Mouse (Mus musculus): ENCODE results near the gene Pgghg. TPM values are rescaled to one million over a fixed set of nuclear protein-coding genes. Genes with fewer than 3 reads are reported as not detected.

Gene Pgghg
- polyA plus RNA-seq, 1 experiment from 2014 or later = 15.8 TPM

DNA sequence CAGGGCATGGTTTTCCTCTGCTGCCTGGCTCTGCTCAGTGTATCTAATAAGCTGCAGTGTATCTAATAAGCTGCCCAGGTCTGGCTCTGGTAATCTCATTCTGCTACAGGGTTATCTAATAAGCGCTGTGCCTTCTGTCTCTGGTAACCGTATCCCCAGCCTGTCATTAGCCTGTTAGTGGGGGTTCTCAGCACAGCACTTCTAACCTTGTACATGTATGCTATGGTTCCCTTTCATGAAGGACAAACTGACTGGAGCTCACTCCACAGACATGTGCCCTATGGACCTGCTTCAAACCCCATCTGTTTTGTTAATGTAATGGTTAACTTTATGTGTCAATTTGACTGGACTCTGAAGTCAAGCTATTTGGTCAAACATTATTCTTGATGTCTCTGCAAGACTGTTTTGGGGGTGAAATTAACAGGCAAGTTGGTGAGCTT is 35.5 kb upstream of the Pgghg start:
- no peak overlapping the region for H3K27ac ChIP-seq (ENCODE audit: low read depth, low read length)
- DNase-seq (ENCODE audit: low spot score) = no peak
- H3K36me3 ChIP-seq (ENCODE audit: control insufficient read depth, insufficient read depth, low read length) = no peaks in the 10 kb centered on the region
- H3K27me3 ChIP-seq (ENCODE audit: control insufficient read depth, insufficient read depth, low read length) = no peaks in the 10 kb centered on the region
- no peak overlapping the region for H3K4me3 ChIP-seq (ENCODE audit: low read depth, low read length)
- no peak overlapping the region for H3K4me2 ChIP-seq (ENCODE audit: low read depth, low read length, severe bottlenecking)
- 91% methylated on average over 2 of the region's 2 CpGs for WGBS
- H3K4me1 ChIP-seq (replicated peaks; ENCODE audit: control insufficient read depth, insufficient read depth, low read length) = peaks cover 3% of the 10 kb centered on the region; the same call in 1 of the 2 replicates
- ATAC-seq (replicated peaks; ENCODE audit: low FRiP score) = no peak
- H3K9ac ChIP-seq (ENCODE audit: low read length) = no peak overlapping the region
- no peaks in the 10 kb centered on the region for H3K9me3 ChIP-seq (ENCODE audit: control insufficient read depth, low read length)

- no peak overlapping the region for H3K4me3 ChIP-seq (ENCODE audit: low read depth, low read length)
- DNase-seq (ENCODE audit: low spot score) = no peak
- H3K9me3 ChIP-seq (ENCODE audit: control insufficient read depth, low read length) = no peaks in the 10 kb centered on the region
- no peak for ATAC-seq (replicated peaks; ENCODE audit: low FRiP score)
- 90% methylated on average over 13 of the region's 13 CpGs for WGBS
- no peak overlapping the region for H3K9ac ChIP-seq (ENCODE audit: low read length)
- no peak overlapping the region for H3K27ac ChIP-seq (ENCODE audit: low read depth, low read length)
- H3K36me3 ChIP-seq (ENCODE audit: control insufficient read depth, insufficient read depth, low read length) = no peaks in the 10 kb centered on the region
- no peak overlapping the region for H3K4me2 ChIP-seq (ENCODE audit: low read depth, low read length, severe bottlenecking)
- H3K27me3 ChIP-seq (ENCODE audit: control insufficient read depth, insufficient read depth, low read length) = no peaks in the 10 kb centered on the region
- peaks cover 3% of the 10 kb centered on the region; the same call in 1 of the 2 replicates for H3K4me1 ChIP-seq (replicated peaks; ENCODE audit: control insufficient read depth, insufficient read depth, low read length)
Measured at GRCm38 (mm10) chr7:140907131-140907530, 34.1 kb upstream of the Pgghg start.

GRCm38 (mm10) chr7:140907697-140908096 is 33.5 kb upstream of the Pgghg start:
- Histone ChIP-seq H3K9me3 (ENCODE audit: control insufficient read depth, low read length) (no peaks in the 10 kb centered on the region), H3K27ac (ENCODE audit: low read depth, low read length) (no peak overlapping the region), H3K27me3 (ENCODE audit: control insufficient read depth, insufficient read depth, low read length) (no peaks in the 10 kb centered on the region), H3K4me3 (ENCODE audit: low read depth, low read length) (no peak overlapping the region), H3K9ac (ENCODE audit: low read length) (no peak overlapping the region), H3K4me1 (replicated peaks; ENCODE audit: control insufficient read depth, insufficient read depth, low read length) (peaks cover 3% of the 10 kb centered on the region; the same call in 1 of the 2 replicates), H3K36me3 (ENCODE audit: control insufficient read depth, insufficient read depth, low read length) (no peaks in the 10 kb centered on the region), H3K4me2 (ENCODE audit: low read depth, low read length, severe bottlenecking) (no peak overlapping the region)
- 84% methylated on average over 7 of the region's 7 CpGs for WGBS
- ATAC-seq (replicated peaks; ENCODE audit: low FRiP score) (no peak), DNase-seq (ENCODE audit: low spot score) (no peak)

GRCm38 (mm10) chr7:140908181-140908580 is 33.0 kb upstream of the Pgghg start:
- Histone ChIP-seq H3K27me3 (ENCODE audit: control insufficient read depth, insufficient read depth, low read length) (no peaks in the 10 kb centered on the region), H3K4me1 (replicated peaks; ENCODE audit: control insufficient read depth, insufficient read depth, low read length) (peaks cover 3% of the 10 kb centered on the region; the same call in 1 of the 2 replicates), H3K9ac (ENCODE audit: low read length) (no peak overlapping the region), H3K4me3 (ENCODE audit: low read depth, low read length) (no peak overlapping the region), H3K9me3 (ENCODE audit: control insufficient read depth, low read length) (no peaks in the 10 kb centered on the region), H3K4me2 (ENCODE audit: low read depth, low read length, severe bottlenecking) (no peak overlapping the region), H3K36me3 (ENCODE audit: control insufficient read depth, insufficient read depth, low read length) (no peaks in the 10 kb centered on the region), H3K27ac (ENCODE audit: low read depth, low read length) (no peak overlapping the region)
- WGBS = 52% methylated on average over 7 of the region's 7 CpGs
- no peak for DNase-seq (ENCODE audit: low spot score)
- no peak for ATAC-seq (replicated peaks; ENCODE audit: low FRiP score)

- peak overlapping the region; percentile 81 for H3K4me2 ChIP-seq (ENCODE audit: low read depth, low read length, severe bottlenecking)
- no peaks in the 10 kb centered on the region for H3K36me3 ChIP-seq (ENCODE audit: control insufficient read depth, insufficient read depth, low read length)
- ATAC-seq (replicated peaks; ENCODE audit: low FRiP score) (peak; percentile 86), DNase-seq (ENCODE audit: low spot score) (peak; percentile 88)
- no peaks in the 10 kb centered on the region for H3K27me3 ChIP-seq (ENCODE audit: control insufficient read depth, insufficient read depth, low read length)
- H3K4me3 ChIP-seq (ENCODE audit: low read depth, low read length) = peak overlapping the region; percentile 29
- under 1% methylated on average over 19 of the region's 19 CpGs for WGBS
- no peaks in the 10 kb centered on the region for H3K9me3 ChIP-seq (ENCODE audit: control insufficient read depth, low read length)
- H3K27ac ChIP-seq (ENCODE audit: low read depth, low read length) = no peak overlapping the region
- peak overlapping the region; percentile 39; the same call in 1 of the 2 replicates for H3K9ac ChIP-seq (ENCODE audit: low read length)
- H3K4me1 ChIP-seq (replicated peaks; ENCODE audit: control insufficient read depth, insufficient read depth, low read length) = peaks cover 3% of the 10 kb centered on the region; the same call in 1 of the 2 replicates
Measured at GRCm38 (mm10) chr7:140908634-140909107, 32.5 kb upstream of the Pgghg start.

DNA sequence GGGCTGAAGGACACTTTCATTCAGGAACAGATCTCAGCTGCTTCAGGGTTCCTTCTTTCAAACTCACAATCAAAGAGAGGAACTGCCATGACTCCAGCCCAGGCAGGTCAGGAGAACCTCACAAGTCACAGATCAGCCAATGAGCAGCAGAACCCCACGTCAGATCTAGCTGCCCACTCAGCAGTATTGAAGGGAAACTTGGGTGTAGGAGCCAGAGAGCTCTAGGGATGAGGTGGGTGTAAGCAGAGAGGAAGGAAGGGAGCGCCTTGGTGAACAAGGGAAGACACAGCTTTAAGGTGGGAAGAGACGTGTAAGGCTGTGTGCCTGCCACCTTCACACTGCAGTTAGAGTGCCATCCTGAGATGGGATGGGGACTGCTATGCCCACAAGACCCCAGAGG is 28.9 kb upstream of the Pgghg start:
- 64% methylated on average over 3 of the region's 3 CpGs for WGBS
- H3K9me3 ChIP-seq (ENCODE audit: control insufficient read depth, low read length) = no peaks in the 10 kb centered on the region
- no peak overlapping the region for H3K4me3 ChIP-seq (ENCODE audit: low read depth, low read length)
- ATAC-seq (replicated peaks; ENCODE audit: low FRiP score) (no peak), DNase-seq (ENCODE audit: low spot score) (no peak)
- no peaks in the 10 kb centered on the region for H3K36me3 ChIP-seq (ENCODE audit: control insufficient read depth, insufficient read depth, low read length)
- no peak overlapping the region for H3K27ac ChIP-seq (ENCODE audit: low read depth, low read length)
- H3K27me3 ChIP-seq (ENCODE audit: control insufficient read depth, insufficient read depth, low read length) = no peaks in the 10 kb centered on the region
- H3K4me1 ChIP-seq (replicated peaks; ENCODE audit: control insufficient read depth, insufficient read depth, low read length) = peaks cover 3% of the 10 kb centered on the region; the same call in 1 of the 2 replicates
- H3K9ac ChIP-seq (ENCODE audit: low read length) = no peak overlapping the region
- H3K4me2 ChIP-seq (ENCODE audit: low read depth, low read length, severe bottlenecking) = no peak overlapping the region

DNA sequence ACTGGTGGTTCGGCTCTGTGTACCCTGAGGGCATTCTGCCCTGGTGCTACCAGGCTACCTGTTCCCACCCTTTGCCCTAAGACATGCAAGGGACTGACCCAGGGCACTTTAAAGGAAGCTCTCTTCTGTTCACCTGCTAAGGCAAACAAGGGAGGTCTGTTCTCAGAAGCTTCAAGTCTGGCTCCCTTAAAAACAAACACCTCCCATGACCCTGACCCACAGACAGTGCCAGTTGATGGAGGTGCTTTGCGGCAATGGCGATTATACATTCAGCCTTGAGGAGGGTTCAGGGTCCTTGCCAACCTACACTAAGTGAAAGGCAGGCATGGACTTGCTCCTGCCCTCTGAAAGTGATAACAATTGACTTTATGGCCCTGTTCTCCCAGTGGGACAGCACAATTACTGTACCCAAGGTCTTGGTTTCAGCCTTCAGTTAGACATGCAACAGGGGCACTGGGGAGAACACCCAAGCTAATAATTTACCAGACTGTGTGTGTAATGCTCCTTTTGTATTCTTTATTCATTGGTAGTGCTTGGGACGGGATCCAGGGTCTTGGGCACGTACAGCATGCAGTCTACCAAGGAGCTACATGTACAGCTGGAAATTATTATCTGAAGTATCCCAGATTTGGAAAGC is 28.2 kb upstream of the Pgghg start:
- ATAC-seq (replicated peaks; ENCODE audit: low FRiP score) (no peak), DNase-seq (ENCODE audit: low spot score) (no peak)
- WGBS = 84% methylated on average over 5 of the region's 5 CpGs
- H3K9ac ChIP-seq (ENCODE audit: low read length) = no peak overlapping the region
- no peak overlapping the region for H3K27ac ChIP-seq (ENCODE audit: low read depth, low read length)
- H3K4me2 ChIP-seq (ENCODE audit: low read depth, low read length, severe bottlenecking) = no peak overlapping the region
- H3K27me3 ChIP-seq (ENCODE audit: control insufficient read depth, insufficient read depth, low read length) = no peaks in the 10 kb centered on the region
- H3K4me3 ChIP-seq (ENCODE audit: low read depth, low read length) = no peak overlapping the region
- no peaks in the 10 kb centered on the region for H3K36me3 ChIP-seq (ENCODE audit: control insufficient read depth, insufficient read depth, low read length)
- H3K9me3 ChIP-seq (ENCODE audit: control insufficient read depth, low read length) = no peaks in the 10 kb centered on the region
- H3K4me1 ChIP-seq (replicated peaks; ENCODE audit: control insufficient read depth, insufficient read depth, low read length) = peaks cover 3% of the 10 kb centered on the region; the same call in 1 of the 2 replicates

- no peak overlapping the region for H3K4me3 ChIP-seq (ENCODE audit: low read depth, low read length)
- H3K27ac ChIP-seq (ENCODE audit: low read depth, low read length) = no peak overlapping the region
- 84% methylated on average over 8 of the region's 8 CpGs for WGBS
- H3K9ac ChIP-seq (ENCODE audit: low read length) = no peak overlapping the region
- no peaks in the 10 kb centered on the region for H3K9me3 ChIP-seq (ENCODE audit: control insufficient read depth, low read length)
- ATAC-seq (replicated peaks; ENCODE audit: low FRiP score) (no peak), DNase-seq (ENCODE audit: low spot score) (no peak)
- no peak overlapping the region for H3K4me2 ChIP-seq (ENCODE audit: low read depth, low read length, severe bottlenecking)
- no peaks in the 10 kb centered on the region for H3K36me3 ChIP-seq (ENCODE audit: control insufficient read depth, insufficient read depth, low read length)
- peaks cover 2% of the 10 kb centered on the region; the same call in 1 of the 2 replicates for H3K27me3 ChIP-seq (ENCODE audit: control insufficient read depth, insufficient read depth, low read length)
- no peaks in the 10 kb centered on the region for H3K4me1 ChIP-seq (replicated peaks; ENCODE audit: control insufficient read depth, insufficient read depth, low read length)
Measured at GRCm38 (mm10) chr7:140914031-140914690, 27.0 kb upstream of the Pgghg start.

Measured in forebrain, embryonic 11.5 days (tissue).